Mouse (Mus musculus) layer of hippocampus, postnatal 36 days (tissue): ENCODE results near the gene Olfml2a. TPM values are rescaled to one million over a fixed set of nuclear protein-coding genes. Genes with fewer than 3 reads are reported as not detected.

Source experiments
- DNase-seq, 2 experiments: peaks; one replicate each; pipeline ENCODE4 v3.0.0; 2022
- total RNA-seq, 2 experiments: library from RNA; stranded (reverse); gene quantifications; 2 replicates each; pipeline ENCODE4 v1.2.3; 2021

Gene Olfml2a
- total RNA-seq, 2 experiments from 2014 or later, result 0.92 to 1.8 TPM

- DNase-seq, result no peak
Observed at GRCm38 (mm10) chr2:39012768-39013279, 81.0 kb downstream of the Olfml2a start.

Other genes with a start within 250 kb of the Olfml2a start
- gene Nr5a1, start 217.4 kb upstream of the Olfml2a start, total RNA-seq, result not detected
- 1 to 10 TPM; 5.3 to 8.0 TPM for gene Nr6a1, start 4.3 kb upstream of the Olfml2a start, total RNA-seq
- under 1 TPM; 0.51 to 0.65 TPM for gene Wdr38, start 65.5 kb downstream of the Olfml2a start, total RNA-seq
- 100 to 1,000 TPM in 1 of 2 experiments, 10 to 100 TPM in 1; 92.9 to 106 TPM for gene Arpc5l, start 73.4 kb downstream of the Olfml2a start, total RNA-seq
- gene Rpl35, start 73.6 kb downstream of the Olfml2a start, total RNA-seq, result 100 to 1,000 TPM; 261 to 262 TPM
- 10 to 100 TPM; 33.2 to 39.0 TPM for gene Golga1, start 133.6 kb downstream of the Olfml2a start, total RNA-seq